Mouse (Mus musculus) kidney, adult 2 months (tissue): ENCODE results near the gene Slc2a3.

Source experiments
- CTCF ChIP-seq: fragments of 200-500 bp; conservative IDR thresholded peaks from 2 replicates; pipeline ENCODE4 v1.5.1; 2011; ENCODE audit warnings: low read depth, mild to moderate bottlenecking, control low read depth, low read length, moderate library complexity, mixed read lengths; ENCODE audit not compliant: insufficient read depth, insufficient read length
- POLR2A ChIP-seq: fragments of 200-500 bp; IDR thresholded peaks from one replicate; pipeline ENCODE4 v1.6.1; 2011; ENCODE audit warnings: low read depth, low read length, control low read depth

DNA sequence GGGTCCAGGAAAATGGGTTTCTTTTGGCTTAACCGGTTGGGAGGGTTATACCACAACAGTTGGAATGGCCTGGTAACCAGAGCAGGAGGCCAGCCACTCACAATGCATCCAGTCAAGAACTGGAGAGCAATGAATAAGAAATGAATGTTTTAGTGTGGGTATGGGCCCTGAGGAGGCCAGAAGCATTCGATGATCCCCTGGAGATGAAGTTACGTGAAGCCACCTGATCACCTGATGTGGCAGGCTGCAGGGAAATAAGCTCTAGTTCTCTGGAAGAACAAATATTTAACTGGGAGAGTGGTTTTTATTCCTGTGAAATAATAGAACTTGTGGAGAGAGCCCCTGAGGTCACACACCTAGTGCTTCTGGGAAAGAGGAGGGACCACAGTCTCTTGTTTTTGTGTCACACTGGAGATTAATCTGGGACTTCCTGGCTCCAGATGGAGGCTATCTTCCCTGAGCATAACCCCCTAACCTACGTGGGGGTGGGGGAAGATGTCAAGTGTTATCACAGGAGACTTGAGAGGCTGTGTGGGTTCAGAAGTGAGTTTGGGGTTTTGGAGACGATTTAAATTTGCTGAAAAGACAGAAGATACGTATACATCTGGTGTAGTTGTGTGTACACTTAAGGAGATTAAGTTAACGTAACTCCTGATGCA is 86.6 kb downstream of the Slc2a3 start:
- no peak for TF ChIP-seq CTCF
- no peak for TF ChIP-seq POLR2A
